Mouse (Mus musculus) frontal cortex, postnatal 14 days (tissue): ENCODE data around the gene Olfr968.

ENCODE experiments used
- DNase-seq, 2 experiments: peaks; one replicate each; pipeline ENCODE4 v3.0.0; 2022; ENCODE audit warnings: low spot score in 2 of 2

Gene Olfr968

DNA sequence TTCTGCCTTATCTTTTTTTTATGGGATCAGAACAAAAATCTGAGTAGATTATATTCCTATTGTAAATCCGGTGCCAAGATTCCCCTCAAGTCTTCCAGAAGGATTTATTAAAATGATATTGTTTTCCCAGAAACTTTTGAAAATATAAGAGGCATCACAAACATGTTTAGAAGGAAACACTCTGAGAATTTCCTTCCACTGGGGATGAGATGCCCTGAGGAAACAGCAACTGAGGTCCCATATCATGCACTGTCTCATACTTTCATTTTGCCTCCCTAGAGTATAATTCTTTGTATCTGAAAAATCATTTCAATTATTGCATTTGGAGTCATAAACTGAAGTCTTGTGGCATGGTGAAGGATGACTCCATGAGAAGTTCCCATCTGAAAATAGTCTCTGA is at the start of gene Olfr968:
Gene Olfr968 (minus strand): TSS at position 101 of the 400 bp plus-strand sequence.
- no peak for DNase-seq

DNA sequence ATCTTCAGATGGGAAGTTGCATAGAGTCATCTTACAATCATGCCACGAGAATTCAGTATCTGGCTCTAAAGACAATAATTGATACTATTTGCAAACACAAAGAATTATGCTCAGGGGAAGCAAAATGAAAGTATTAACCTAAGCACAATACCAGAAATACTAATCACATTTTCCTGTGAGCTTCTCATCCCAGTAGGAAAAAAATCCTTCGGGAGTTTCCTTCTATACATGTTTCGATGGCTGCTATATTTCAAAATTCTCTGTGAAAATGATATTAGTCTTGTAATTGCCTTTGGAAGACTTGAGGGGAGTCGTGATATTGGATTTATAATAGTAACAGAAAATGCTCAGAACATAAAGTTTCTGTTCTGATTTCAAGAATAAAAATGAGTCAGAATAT is 25.5 kb upstream of the Olfr968 start, which contains the start of gene Olfr970:
Gene Olfr970 (plus strand): TSS at position 301 of the 400 bp plus-strand sequence.
- no peak for DNase-seq

DNA sequence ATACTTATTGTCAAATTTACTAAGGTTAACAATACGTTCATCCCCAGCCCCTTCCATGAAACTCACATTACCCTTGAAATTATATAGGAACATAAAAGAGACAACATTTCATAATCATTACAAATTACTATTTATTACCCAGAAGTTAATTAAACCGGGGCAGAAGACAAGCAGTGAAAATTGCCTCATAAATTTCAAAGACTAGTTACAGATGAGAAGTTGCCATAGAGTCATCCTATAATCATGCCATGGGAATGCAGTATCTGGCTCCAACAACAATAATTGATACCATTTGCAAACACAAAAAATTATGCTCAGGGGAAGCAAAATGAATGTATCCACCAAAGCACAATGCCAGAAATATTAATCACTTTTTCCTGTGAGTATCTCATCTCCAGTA is 7.5 kb upstream of the Olfr968 start, which contains the start of gene Olfr969:
Gene Olfr969 (plus strand): TSS at position 388 of the 400 bp plus-strand sequence.
- no peak for DNase-seq

DNA sequence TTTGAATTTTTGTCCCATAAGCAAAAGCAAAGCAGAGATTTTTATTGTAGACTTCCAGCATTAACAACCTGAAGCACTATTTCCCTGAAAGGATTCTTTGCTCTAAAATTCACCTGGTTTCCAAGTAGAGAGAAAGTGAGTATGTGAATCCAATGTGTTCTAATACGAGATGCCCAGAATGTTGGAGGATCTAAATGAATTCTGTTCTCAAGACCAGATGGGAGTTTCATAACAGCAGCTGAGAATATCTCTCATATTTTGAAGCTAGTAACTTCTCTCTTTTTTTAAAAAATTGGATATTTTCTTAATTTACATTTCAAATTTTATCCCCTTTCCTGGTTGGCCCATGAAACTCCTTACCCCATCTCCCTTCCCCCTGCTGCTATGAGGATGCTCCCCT is 36.6 kb downstream of the Olfr968 start:
- DNase-seq, result no peak

DNA sequence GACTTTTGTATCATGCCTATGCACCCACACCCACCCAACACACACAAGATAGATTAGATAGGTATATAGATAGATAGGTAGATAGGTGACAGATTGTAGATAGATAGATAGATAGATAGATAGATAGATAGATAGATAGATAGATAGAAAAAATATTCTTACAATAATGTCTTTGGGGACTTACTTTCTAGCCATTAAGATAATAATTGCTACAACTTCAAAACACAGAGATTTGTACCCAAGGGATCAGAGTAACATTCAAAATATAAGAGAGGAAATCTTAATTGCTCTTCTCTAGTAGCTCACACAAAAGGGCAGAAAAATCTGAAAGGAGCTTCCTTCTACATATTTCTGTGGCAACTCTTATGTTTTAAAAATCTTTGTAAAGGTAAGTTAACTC is 37.1 kb downstream of the Olfr968 start, which contains the start of gene Olfr967:
Gene Olfr967 (plus strand): TSS at position 301 of the 400 bp plus-strand sequence.
- DNase-seq, result no peak

DNA sequence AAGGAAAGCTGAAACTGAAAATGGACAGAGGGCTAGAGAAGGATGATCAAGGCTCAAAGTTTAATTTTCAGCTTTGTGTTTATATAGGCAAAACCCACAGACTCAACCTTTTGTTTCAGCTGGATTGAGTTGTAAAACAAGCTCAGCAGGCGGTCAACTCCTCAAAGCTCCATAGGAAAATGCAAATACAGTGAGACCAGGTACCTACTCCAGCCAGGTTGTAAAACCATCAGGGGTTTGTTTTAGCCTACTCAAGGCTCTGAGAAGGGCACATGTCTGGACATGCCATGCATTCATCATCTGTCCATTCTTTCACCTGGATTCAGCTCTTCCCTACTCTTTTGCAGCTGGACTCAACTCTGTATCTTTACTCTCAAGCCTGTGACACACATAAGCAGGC is 42.3 kb downstream of the Olfr968 start:
- DNase-seq, result no peak

DNA sequence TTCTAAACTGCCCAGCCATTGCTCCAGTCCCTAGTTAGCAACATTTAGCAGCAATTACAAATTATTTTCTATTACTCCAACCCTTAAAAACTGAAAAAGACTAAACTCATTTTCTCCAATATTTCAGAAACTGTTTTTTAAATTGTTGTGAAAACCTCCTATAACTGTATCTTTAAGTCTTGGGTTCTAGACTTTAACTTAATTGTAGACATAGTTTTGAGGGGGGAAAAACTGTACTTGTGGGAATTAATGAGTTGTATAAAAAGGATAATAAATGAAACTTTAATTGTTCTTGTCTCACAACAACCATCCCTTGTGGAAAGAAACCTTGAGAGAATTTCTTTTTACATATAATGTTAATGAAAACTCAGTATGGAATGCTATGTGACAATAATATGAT is 52.4 kb downstream of the Olfr968 start, which contains the start of gene Olfr150:
Gene Olfr150 (plus strand): TSS at position 301 of the 400 bp plus-strand sequence.
- DNase-seq, result no peak
